ENCODE assay signal across 28 mouse cellular contexts in genomic region chr6:92199414-92199813, GRCm38 (mm10). TPM values are rescaled to one million over a fixed set of nuclear protein-coding genes. Genes with fewer than 3 reads are reported as not detected.
A peak's percentile ranks its signal among the peaks of the same experiment; 100 is the strongest.
DNase-seq lines count a peak whose midpoint lies in the region; ATAC-seq and TF ChIP-seq lines count a peak whose summit lies in the region.
"Had no signal": no experiment of that assay in that cellular context is flagged by ENCODE, and none has a peak within 500 bp of the region (broad histone marks: within the 10 kb centered on the region; RNA-seq: fewer than 3 reads in every experiment).

No protein-coding gene starts in this region.

- no peak overlapping the region for H3K9ac ChIP-seq in intestine, postnatal 0 days (ENCODE audit: low read depth, low read length)
- H3K9ac ChIP-seq in intestine, embryonic 15.5 days, result no peak overlapping the region
- no peak overlapping the region for H3K9ac ChIP-seq in midbrain, embryonic 15.5 days
- H3K9ac ChIP-seq: hindbrain, embryonic 13.5 days; limb, embryonic 13.5 days; liver, embryonic 12.5 days; liver, postnatal 0 days; neural tube, embryonic 15.5 days had no signal

- H3K27me3 ChIP-seq in intestine, postnatal 0 days (replicated peaks; ENCODE audit: control insufficient read depth, insufficient read depth, low read length), result no peaks in the 10 kb centered on the region
- no peaks in the 10 kb centered on the region for H3K27me3 ChIP-seq in intestine, embryonic 15.5 days (replicated peaks)
- no peaks in the 10 kb centered on the region for H3K27me3 ChIP-seq in midbrain, embryonic 15.5 days (replicated peaks)
- H3K27me3 ChIP-seq: hindbrain, embryonic 13.5 days; limb, embryonic 13.5 days; liver, embryonic 12.5 days; neural tube, embryonic 15.5 days; Patski had no signal

- no peaks in the 10 kb centered on the region for H3K9me3 ChIP-seq in intestine, postnatal 0 days (ENCODE audit: control insufficient read depth)
- H3K9me3 ChIP-seq in intestine, embryonic 15.5 days, result no peaks in the 10 kb centered on the region
- no peaks in the 10 kb centered on the region for H3K9me3 ChIP-seq in midbrain, embryonic 15.5 days
- H3K9me3 ChIP-seq: hindbrain, embryonic 13.5 days; limb, embryonic 13.5 days; liver, embryonic 12.5 days; neural tube, embryonic 15.5 days had no signal

- DNase-seq in MN1 (ENCODE audit: low spot score), result peak; percentile 30
- no peak for DNase-seq in thymus, postnatal 10 days (ENCODE audit: low spot score in 2 of 2)
- no peak for DNase-seq in cerebellum, postnatal 25 days
- DNase-seq: adrenal gland, postnatal 10 days; cerebellum, adult 18-20 months; cerebellum, postnatal 10 days; gastrocnemius, postnatal 14 days; heart, adult 18-20 months; heart, postnatal 4 days; kidney, adult 11 months; kidney, postnatal 14 days; liver, postnatal 0 days; lung, postnatal 14 days; midbrain, embryonic 14.5 days; right cerebral cortex, postnatal 25 days; thymus, postnatal 25 days had no signal

- no peak overlapping the region for H3K4me3 ChIP-seq in intestine, postnatal 0 days (ENCODE audit: low read depth, low read length)
- H3K4me3 ChIP-seq in intestine, embryonic 15.5 days (replicated peaks), result no peak overlapping the region
- H3K4me3 ChIP-seq in midbrain, embryonic 15.5 days, result no peak overlapping the region
- H3K4me3 ChIP-seq: erythroblast, embryonic 14.5 days; hindbrain, embryonic 13.5 days; limb, embryonic 13.5 days; liver, embryonic 12.5 days; neural tube, embryonic 15.5 days had no signal

- TF ChIP-seq CTCF in intestine, postnatal 0 days (IDR thresholded peaks at IDR 0.05; ENCODE audit: low read depth), result no peak

- no peak for ATAC-seq in intestine, postnatal 0 days
- no peak for ATAC-seq in intestine, embryonic 15.5 days
- peak; percentile 79 for ATAC-seq in granulocyte monocyte progenitor cell, adult 5-6 weeks (replicated peaks; ENCODE audit: poor library complexity, severe bottlenecking)
- ATAC-seq in midbrain, embryonic 15.5 days (replicated peaks), result no peak
- ATAC-seq: forebrain, embryonic 16.5 days; liver, embryonic 12.5 days; liver, postnatal 0 days; Patski had no signal

- 91% methylated on average over 8 of the region's 8 CpGs for WGBS in intestine, postnatal 0 days
- WGBS in intestine, embryonic 15.5 days, result 90% methylated on average over 8 of the region's 8 CpGs
- 92% methylated on average over 8 of the region's 8 CpGs for WGBS in midbrain, embryonic 15.5 days

- H3K36me3 ChIP-seq in intestine, postnatal 0 days (ENCODE audit: control insufficient read depth, insufficient read depth), result peaks cover 64% of the 10 kb centered on the region
- H3K36me3 ChIP-seq in intestine, embryonic 15.5 days, result peaks cover 29% of the 10 kb centered on the region
- peaks cover 51% of the 10 kb centered on the region for H3K36me3 ChIP-seq in midbrain, embryonic 15.5 days (replicated peaks)

- H3K4me1 ChIP-seq in intestine, postnatal 0 days (replicated peaks; ENCODE audit: control insufficient read depth, insufficient read depth, low read length), result no peaks in the 10 kb centered on the region
- H3K4me1 ChIP-seq in intestine, embryonic 15.5 days (replicated peaks), result no peaks in the 10 kb centered on the region
- H3K4me1 ChIP-seq in midbrain, embryonic 15.5 days, result no peaks in the 10 kb centered on the region
- H3K4me1 ChIP-seq: hindbrain, embryonic 13.5 days; limb, embryonic 13.5 days; liver, embryonic 12.5 days; neural tube, embryonic 15.5 days had no signal

- H3K4me2 ChIP-seq in intestine, postnatal 0 days (replicated peaks; ENCODE audit: low read depth), result no peak overlapping the region
- H3K4me2 ChIP-seq in intestine, embryonic 15.5 days (replicated peaks), result no peak overlapping the region
- no peak overlapping the region for H3K4me2 ChIP-seq in midbrain, embryonic 15.5 days
- H3K4me2 ChIP-seq: heart, embryonic 11.5 days; hindbrain, embryonic 13.5 days; limb, embryonic 13.5 days; liver, embryonic 12.5 days; neural tube, embryonic 15.5 days had no signal

- 0 out of 2 replicates have a peak overlapping the region, but pooled peaks have one; percentile 16 for H3K27ac ChIP-seq in intestine, postnatal 0 days (ENCODE audit: low read depth, low read length)
- no peak overlapping the region for H3K27ac ChIP-seq in intestine, embryonic 15.5 days
- no peak overlapping the region for H3K27ac ChIP-seq in midbrain, embryonic 15.5 days
- H3K27ac ChIP-seq: hindbrain, embryonic 13.5 days; limb, embryonic 13.5 days; liver, embryonic 12.5 days; neural tube, embryonic 15.5 days had no signal

RNA-seq across cellular contexts. Expression of gene Rbsn, which starts 15.3 kb away (rescaled TPM):
- polyA plus RNA-seq in intestine, postnatal 0 days (2015; fragmentation: Nextera tagmentation; extraction: Ambion mirVana), result 7.6 and 9.6 TPM in 2 replicates
- 16.9 and 21.4 TPM in 2 replicates for polyA plus RNA-seq in intestine, embryonic 15.5 days (2015; fragmentation: Nextera tagmentation; extraction: Ambion mirVana)
- total RNA-seq in granulocyte monocyte progenitor cell, adult 5-6 weeks (2014; fragmentation: Nextera tagmentation), result 13.2 and 23.1 TPM in 2 replicates
- total RNA-seq in granulocyte monocyte progenitor cell, adult 5-6 weeks (2017), result 18.9 and 19.4 TPM in 2 replicates
- polyA plus RNA-seq in midbrain, embryonic 15.5 days (2015; fragmentation: Nextera tagmentation; extraction: Ambion mirVana), result 31.3 and 39.0 TPM in 2 replicates

RNA-seq across cellular contexts. Expression of gene Mrps25, which starts 15.6 kb away (rescaled TPM):
- polyA plus RNA-seq in intestine, postnatal 0 days (2015; fragmentation: Nextera tagmentation; extraction: Ambion mirVana), result 49.1 and 54.2 TPM in 2 replicates
- polyA plus RNA-seq in intestine, embryonic 15.5 days (2015; fragmentation: Nextera tagmentation; extraction: Ambion mirVana), result 103 and 109 TPM in 2 replicates
- total RNA-seq in granulocyte monocyte progenitor cell, adult 5-6 weeks (2014; fragmentation: Nextera tagmentation), result 50.3 and 76.0 TPM in 2 replicates
- total RNA-seq in granulocyte monocyte progenitor cell, adult 5-6 weeks (2017), result 55.0 and 86.6 TPM in 2 replicates
- 64.8 and 67.0 TPM in 2 replicates for polyA plus RNA-seq in midbrain, embryonic 15.5 days (2015; fragmentation: Nextera tagmentation; extraction: Ambion mirVana)

RNA-seq across cellular contexts. Expression of gene Trh, which starts 45.0 kb away (rescaled TPM):
- 0.88 and 1.1 TPM in 2 replicates for polyA plus RNA-seq in intestine, postnatal 0 days (2015; fragmentation: Nextera tagmentation; extraction: Ambion mirVana)
- 3.7 and 4.4 TPM in 2 replicates for polyA plus RNA-seq in intestine, embryonic 15.5 days (2015; fragmentation: Nextera tagmentation; extraction: Ambion mirVana)
- not detected in 2 replicates for total RNA-seq in granulocyte monocyte progenitor cell, adult 5-6 weeks (2014; fragmentation: Nextera tagmentation)
- total RNA-seq in granulocyte monocyte progenitor cell, adult 5-6 weeks (2017), result not detected in 2 replicates
- polyA plus RNA-seq in midbrain, embryonic 15.5 days (2015; fragmentation: Nextera tagmentation; extraction: Ambion mirVana), result 3.7 and 6.3 TPM in 2 replicates
- total RNA-seq: adrenal gland, postnatal 10 days; gastrocnemius, postnatal 14 days; heart, adult 18-20 months; heart, postnatal 4 days had no signal
- polyA plus RNA-seq: erythroblast, embryonic 14.5 days; limb, embryonic 13.5 days; liver, embryonic 12.5 days; Patski had no signal
